20 mouse cellular contexts compared by ENCODE assay signal in genomic region chr16:93147525-93148222, GRCm38 (mm10).
DNase-seq lines count a peak whose midpoint lies in the region; ATAC-seq lines count a peak whose summit lies in the region.
"Had no signal": no experiment of that assay in that cellular context is flagged by ENCODE, and none has a peak within 500 bp of the region (broad histone marks: within the 10 kb centered on the region; RNA-seq: fewer than 3 reads in every experiment).

No protein-coding gene starts in this region.

- H3K9me3 ChIP-seq in kidney, embryonic 15.5 days (replicated peaks): no peaks in the 10 kb centered on the region
- H3K9me3 ChIP-seq in kidney, embryonic 14.5 days (ENCODE audit: control insufficient read depth, low read length): no peaks in the 10 kb centered on the region
- H3K9me3 ChIP-seq: embryonic facial prominence, embryonic 12.5 days; forebrain, embryonic 10.5 days; limb, embryonic 10.5 days; lung, embryonic 15.5 days had no signal

- no peak overlapping the region for H3K9ac ChIP-seq in kidney, embryonic 15.5 days
- no peak overlapping the region for H3K9ac ChIP-seq in kidney, embryonic 14.5 days (ENCODE audit: low read depth, low read length)
- H3K9ac ChIP-seq: embryonic facial prominence, embryonic 12.5 days; hindbrain, embryonic 14.5 days; lung, embryonic 15.5 days had no signal

- ATAC-seq in kidney, embryonic 15.5 days (replicated peaks; ENCODE audit: low FRiP score): peak; percentile 25; the same call in 1 of the 2 replicates
- ATAC-seq in kidney, embryonic 14.5 days (ENCODE audit: low FRiP score, low TSS enrichment): no peak
- ATAC-seq in megakaryocyte progenitor cell, adult 5-6 weeks (replicated peaks; ENCODE audit: poor library complexity): peak; percentile 95
- ATAC-seq: intestine, embryonic 16.5 days had no signal

- no peaks in the 10 kb centered on the region for H3K36me3 ChIP-seq in kidney, embryonic 15.5 days
- no peaks in the 10 kb centered on the region for H3K36me3 ChIP-seq in kidney, embryonic 14.5 days (ENCODE audit: control insufficient read depth, insufficient read depth, low read length)
- H3K36me3 ChIP-seq: embryonic facial prominence, embryonic 12.5 days; forebrain, embryonic 10.5 days; limb, embryonic 10.5 days; lung, embryonic 15.5 days had no signal

- H3K4me2 ChIP-seq in kidney, embryonic 15.5 days: no peak overlapping the region
- H3K4me2 ChIP-seq in kidney, embryonic 14.5 days (replicated peaks; ENCODE audit: low read depth, low read length): no peak overlapping the region
- H3K4me2 ChIP-seq: embryonic facial prominence, embryonic 12.5 days; hindbrain, embryonic 14.5 days; lung, embryonic 15.5 days had no signal

- peak; percentile 74 for DNase-seq in c-Kit-negative CD71-positive TER-119-positive erythroid progenitor cells, embryonic 14.5 days (ENCODE audit: low read depth, low spot score)
- peak; percentile 76 for DNase-seq in liver
- DNase-seq in ovary, postnatal 36 days (ENCODE audit: low spot score): no peak
- no peak for DNase-seq in Muller cell, postnatal 12 days (ENCODE audit: inconsistent ontology term)
- no peak for DNase-seq in urinary bladder, adult 2 months (ENCODE audit: low spot score)
- DNase-seq: adrenal gland, postnatal 36 days; cerebellum, adult 11 months; cerebellum, postnatal 36 days; gastrocnemius, postnatal 14 days; kidney, postnatal 36 days; retina, postnatal 1 day had no signal

- no peak overlapping the region for H3K4me3 ChIP-seq in kidney, embryonic 15.5 days (replicated peaks)
- H3K4me3 ChIP-seq in kidney, embryonic 14.5 days (ENCODE audit: low read length): no peak overlapping the region
- H3K4me3 ChIP-seq: embryonic facial prominence, embryonic 12.5 days; forebrain, embryonic 10.5 days; limb, embryonic 10.5 days; lung, embryonic 15.5 days had no signal

- H3K4me1 ChIP-seq in kidney, embryonic 15.5 days: no peaks in the 10 kb centered on the region
- H3K4me1 ChIP-seq in kidney, embryonic 14.5 days (ENCODE audit: control insufficient read depth, insufficient read depth, low read length): no peaks in the 10 kb centered on the region
- H3K4me1 ChIP-seq: forebrain, embryonic 10.5 days had no signal

- no peak overlapping the region for H3K27ac ChIP-seq in kidney, embryonic 15.5 days
- H3K27ac ChIP-seq in kidney, embryonic 14.5 days (ENCODE audit: low read depth, low read length): no peak overlapping the region
- H3K27ac ChIP-seq: embryonic facial prominence, embryonic 12.5 days; forebrain, embryonic 10.5 days; hindbrain, embryonic 14.5 days; limb, embryonic 10.5 days; lung, embryonic 15.5 days had no signal

- peaks cover 2% of the 10 kb centered on the region; the same call in 1 of the 2 replicates for H3K27me3 ChIP-seq in kidney, embryonic 15.5 days
- no peaks in the 10 kb centered on the region for H3K27me3 ChIP-seq in kidney, embryonic 14.5 days (ENCODE audit: control insufficient read depth, insufficient read depth, low read length)
- H3K27me3 ChIP-seq: embryonic facial prominence, embryonic 12.5 days; lung, embryonic 15.5 days had no signal

- 75% methylated on average over 5 of the region's 5 CpGs for WGBS in kidney, embryonic 15.5 days
- WGBS in kidney, embryonic 14.5 days: 79% methylated on average over 5 of the region's 5 CpGs

Comparison
In these comparisons a context has a peak if more than half of its experiments do, and no peak if none do; other contexts are left out.
1. DNase-seq: peak in c-Kit-negative CD71-positive TER-119-positive erythroid progenitor cells, embryonic 14.5 days (single experiment) and liver (single experiment); none in ovary, postnatal 36 days (single experiment), Muller cell, postnatal 12 days (single experiment) and urinary bladder, adult 2 months (single experiment).